Mouse (Mus musculus): ENCODE results near the gene Pcsk6.

DNA sequence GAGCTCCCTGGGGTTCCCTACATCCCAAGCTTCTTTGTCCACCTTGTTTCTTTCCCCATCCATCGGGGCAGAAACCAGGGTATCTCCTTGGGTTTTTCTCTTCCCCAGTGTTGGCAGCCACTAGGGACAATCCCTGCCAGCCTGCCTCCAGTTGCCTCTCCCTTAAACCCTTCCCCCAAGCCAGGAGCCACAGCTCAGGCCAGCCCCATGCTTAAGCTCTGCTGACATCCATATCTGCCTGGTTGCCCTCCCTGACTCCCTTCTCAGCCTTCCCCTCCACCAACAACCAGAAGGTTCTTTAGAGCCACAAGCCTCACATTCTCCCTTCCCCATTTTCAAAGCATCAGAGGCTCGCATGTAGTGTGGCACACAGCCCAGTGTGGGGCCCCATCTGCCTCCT is 10.3 kb downstream of the Pcsk6 start:
- TF ChIP-seq POLR2A (IDR thresholded peaks at IDR 0.05; ENCODE audit: borderline replicate concordance, insufficient read depth, low read length) (no peak), CTCF (IDR thresholded peaks at IDR 0.05; ENCODE audit: borderline replicate concordance, insufficient read depth, low read depth, low read length) (no peak)

Measured in cerebellum, adult 2 months (tissue).